Mouse (Mus musculus) layer of hippocampus, adult 18-20 months (tissue): ENCODE measurements around the gene Gtpbp2. TPM values are rescaled to one million over a fixed set of nuclear protein-coding genes. Genes with fewer than 3 reads are reported as not detected.

Source experiments
- DNase-seq, 2 experiments: peaks; one replicate each; pipeline ENCODE4 v3.0.0; 2022; ENCODE audit warnings: low spot score in 2 of 2
- long read RNA-seq: library from polyadenylated mRNA; stranded (forward); transcript quantifications from one replicate; pipeline ENCODE4 v2.0.0, GENCODE M21; 2021
- total RNA-seq, 2 experiments: library from RNA; stranded (reverse); gene quantifications; 2 replicates each; pipeline ENCODE4 v1.2.3; 2021

The Gtpbp2 gene
- 100 to 1,000 TPM; 104 to 110 TPM for total RNA-seq
- long read RNA-seq, transcript Gtpbp2-201 (12 exons, 2,966 nt) = major isoform, 14 of 35 reads
- long read RNA-seq, partial matches to known transcripts = 7 of 35 reads
- long read RNA-seq, other reads (novel, unspliced or antisense) = 14 of 35 reads

- DNase-seq = peak; percentile 97 to 98
Measured at GRCm38 (mm10) chr17:46160686-46161085, at the start of gene Gtpbp2. Gtpbp2 (plus strand) TSS chr17:46161032.

- DNase-seq = no peak
Measured at GRCm38 (mm10) chr17:46115489-46115888, 45.3 kb upstream of the Gtpbp2 start.

DNA sequence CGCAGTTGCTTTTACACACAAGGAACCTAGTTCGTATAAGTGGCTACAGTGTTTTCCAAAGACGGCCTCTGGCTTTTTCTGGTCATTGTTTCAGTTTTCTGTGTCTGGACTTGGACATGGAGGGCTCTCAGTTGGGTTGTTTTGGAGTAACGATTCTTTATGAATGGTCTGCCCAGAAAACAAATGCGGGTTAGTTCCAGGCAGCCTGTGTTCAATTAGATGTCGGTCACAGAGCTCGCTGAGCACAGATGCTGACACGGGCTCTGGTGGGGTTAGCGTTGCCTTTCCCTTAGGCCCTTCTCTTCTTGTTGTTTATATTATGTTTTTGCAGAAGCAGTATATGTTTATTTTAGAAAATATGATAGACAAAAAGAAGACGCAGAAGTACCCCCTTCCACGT lies 44.7 kb upstream of the Gtpbp2 start:
- no peak for DNase-seq

DNA sequence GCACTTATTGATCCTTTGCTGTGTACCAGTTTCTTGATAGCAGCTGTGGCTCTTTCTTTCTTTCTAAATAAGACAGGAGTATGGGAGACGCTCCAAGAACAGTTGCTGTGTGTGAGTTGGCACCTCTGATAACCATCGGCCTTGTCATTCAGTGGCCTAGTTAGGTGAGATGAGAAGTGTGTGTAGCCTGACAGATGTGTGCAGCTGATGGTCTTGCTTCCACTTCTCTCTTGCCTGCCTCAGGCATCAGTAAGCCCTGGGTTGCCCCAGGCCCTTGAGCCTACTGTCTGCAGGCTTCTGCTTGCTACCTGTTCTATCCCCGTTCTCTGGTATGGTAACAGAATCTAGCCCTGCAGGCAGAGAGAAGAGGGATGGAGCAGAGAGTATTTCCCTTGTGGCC lies 44.0 kb upstream of the Gtpbp2 start:
- DNase-seq = no peak

DNA sequence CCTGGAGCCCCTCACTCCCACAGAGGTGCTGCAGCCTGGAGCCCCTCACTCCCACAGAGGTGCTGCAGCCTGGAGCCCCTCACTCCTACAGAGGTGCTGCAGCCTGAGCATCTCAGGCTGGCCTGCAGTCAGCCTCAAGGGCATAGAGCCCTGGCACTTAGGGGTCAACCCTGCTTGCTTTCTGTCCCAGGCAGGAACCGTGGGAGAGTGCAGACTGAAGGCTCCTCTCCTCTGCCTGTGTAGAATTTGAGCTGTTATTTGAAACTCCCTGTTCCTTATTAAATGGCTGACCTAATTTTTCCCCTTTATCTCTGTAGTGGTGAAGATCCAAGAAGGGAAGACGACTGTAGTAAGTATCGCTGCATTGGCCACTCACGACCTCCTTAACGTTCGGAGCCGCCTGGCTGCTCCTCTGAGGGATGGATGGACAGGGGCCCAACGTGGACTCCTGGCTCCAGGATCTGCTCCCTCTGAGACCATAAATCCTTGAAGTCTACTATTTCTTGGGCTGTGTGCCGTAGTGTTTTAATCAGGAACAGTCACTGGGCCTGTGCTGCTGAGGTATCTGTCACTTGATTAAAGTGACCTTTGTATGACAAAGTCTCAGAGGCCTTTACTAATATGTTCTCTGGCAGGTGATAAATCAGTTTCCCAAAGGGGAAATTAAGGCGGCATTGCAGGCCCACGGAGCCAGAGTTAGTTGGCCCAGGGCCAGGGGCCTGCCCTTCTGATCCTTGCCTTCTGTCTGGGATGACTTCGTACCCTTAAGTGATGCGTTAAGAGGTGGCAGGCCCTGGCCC lies 43.0 kb upstream of the Gtpbp2 start:
- no peak for DNase-seq

DNA sequence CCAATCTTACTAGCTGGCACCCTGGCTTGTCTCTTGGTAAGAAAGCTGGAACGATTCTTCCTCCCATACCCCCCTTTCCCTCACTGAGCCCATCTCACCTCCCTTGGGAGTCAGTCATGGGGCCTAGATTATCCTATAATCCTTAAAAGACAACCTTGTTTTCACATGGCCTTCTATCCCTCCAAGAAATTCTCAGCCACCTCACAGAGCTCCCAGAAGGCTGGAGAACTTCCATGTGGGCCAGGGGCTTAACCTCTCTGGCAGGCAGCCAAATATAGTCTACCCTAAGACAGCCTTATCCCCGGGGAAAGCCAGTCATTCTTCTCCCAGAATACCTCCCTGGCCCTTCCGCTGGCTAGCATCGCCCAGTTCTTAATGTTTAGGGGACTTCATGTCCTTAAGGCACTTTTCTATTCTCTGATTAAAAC lies 42.4 kb upstream of the Gtpbp2 start:
- DNase-seq = no peak

GRCm38 (mm10) chr17:46119641-46120040 lies 41.2 kb upstream of the Gtpbp2 start:
- DNase-seq = no peak

DNA sequence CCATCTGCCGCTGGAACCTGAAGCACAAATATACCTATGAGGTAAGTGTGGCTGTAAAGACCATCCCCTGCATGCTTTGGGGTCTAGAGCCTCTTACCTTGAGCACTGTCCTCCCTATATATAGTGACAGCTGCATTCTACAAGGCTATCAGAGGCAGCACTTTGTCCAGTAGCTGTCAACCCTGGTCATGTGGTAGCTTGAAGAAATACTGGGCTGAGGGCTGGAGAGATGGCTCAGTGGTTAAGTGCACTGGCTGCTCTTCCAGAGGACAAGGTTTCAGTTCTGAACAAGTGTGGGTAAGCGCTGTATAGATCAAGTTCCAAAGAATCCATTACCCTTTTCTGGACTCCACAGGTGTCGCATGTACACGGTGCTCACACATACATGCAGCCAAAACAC lies 38.0 kb upstream of the Gtpbp2 start:
- no peak for DNase-seq

- no peak for DNase-seq
Measured at GRCm38 (mm10) chr17:46123285-46123684, 37.5 kb upstream of the Gtpbp2 start.

- DNase-seq = no peak
Measured at GRCm38 (mm10) chr17:46123953-46124700, 36.7 kb upstream of the Gtpbp2 start.

DNA sequence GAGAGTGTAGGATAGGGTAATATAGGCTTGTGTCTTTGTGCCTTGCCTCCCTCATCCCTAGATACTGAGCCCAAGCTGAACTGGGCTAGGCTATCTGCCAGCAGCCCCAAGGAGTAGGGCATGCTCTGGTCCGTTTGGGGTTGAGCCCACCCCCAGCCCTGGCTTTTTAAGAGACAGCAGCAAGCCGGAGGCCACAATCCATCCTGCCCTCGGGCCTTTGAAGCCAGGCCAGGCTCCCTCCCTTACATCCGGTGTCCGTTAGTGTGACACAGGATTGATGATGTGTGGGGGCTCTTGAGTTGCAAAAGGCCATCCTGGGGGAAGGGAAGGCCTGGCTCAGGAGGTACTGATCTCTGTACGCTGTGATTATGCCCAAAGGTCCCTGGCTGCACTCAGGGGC lies 34.2 kb upstream of the Gtpbp2 start:
- no peak for DNase-seq

DNA sequence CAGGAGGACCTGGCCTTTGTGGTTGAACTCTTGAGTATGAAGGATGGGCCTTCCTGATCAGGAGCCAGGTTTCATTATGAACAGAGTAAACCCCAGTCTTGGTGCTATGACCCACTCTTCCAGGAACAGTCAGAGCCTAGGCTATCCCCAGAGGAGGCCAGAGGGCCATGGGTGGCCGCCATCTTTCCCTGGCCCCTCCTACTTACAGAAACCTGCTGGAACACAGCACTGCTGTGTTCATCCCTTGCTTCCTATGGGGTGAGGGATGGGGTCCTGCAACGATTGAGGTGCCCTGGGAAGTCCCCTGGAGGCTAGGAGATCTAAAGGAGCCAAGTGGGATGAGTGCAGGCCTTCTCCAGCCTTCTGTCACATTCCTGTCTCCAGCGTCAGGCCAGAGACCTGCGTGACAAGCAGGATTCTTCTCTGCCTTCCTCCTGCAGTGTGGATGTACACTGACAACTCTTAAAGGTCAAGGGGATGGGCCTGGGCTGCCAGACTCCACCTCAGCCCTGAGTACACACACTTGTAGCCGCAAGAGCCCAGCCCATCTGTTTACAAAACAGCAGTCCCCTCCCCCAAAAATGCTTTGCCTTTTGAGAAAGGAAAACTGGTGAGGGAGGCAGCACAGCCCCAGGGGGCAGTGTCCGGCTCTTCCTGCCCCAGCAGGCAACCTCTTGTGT lies 32.9 kb upstream of the Gtpbp2 start:
- no peak for DNase-seq

DNA sequence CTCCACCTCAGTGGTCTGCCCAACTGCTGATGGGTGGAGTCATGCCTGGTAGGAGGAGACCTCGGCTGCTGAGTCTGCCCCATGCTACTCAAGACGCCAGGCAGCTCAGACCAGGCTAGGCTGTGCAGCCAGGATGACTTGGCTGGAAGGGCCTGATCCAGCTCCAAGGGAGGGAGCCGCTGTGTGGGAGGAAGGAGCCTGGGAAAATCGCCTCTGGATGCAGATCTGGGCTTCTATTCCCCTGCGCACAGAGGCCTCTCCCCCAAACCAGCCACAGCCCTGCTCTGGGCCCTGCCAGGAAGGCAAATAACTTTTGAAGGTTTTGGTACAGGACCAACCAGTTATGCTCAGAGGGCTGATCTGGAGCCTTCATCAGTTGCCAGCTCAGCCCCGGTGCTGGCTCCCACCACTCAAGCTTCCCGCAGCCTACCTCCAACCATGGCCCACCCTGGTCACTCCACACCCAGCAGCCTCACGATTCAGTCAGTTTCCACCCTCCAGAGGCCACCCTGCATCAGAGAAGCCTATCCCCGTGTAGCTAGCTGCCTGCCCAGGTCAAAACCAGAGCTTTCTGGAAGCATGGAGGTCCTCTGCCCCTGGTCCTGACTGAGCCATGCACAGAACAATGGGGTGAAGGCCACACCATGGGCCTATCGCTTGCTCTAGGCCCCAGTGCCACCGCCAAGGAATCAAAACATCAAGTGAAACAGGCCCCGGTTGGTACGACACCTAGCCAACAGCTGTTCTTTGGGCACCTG lies 30.9 kb upstream of the Gtpbp2 start:
- no peak for DNase-seq

DNA sequence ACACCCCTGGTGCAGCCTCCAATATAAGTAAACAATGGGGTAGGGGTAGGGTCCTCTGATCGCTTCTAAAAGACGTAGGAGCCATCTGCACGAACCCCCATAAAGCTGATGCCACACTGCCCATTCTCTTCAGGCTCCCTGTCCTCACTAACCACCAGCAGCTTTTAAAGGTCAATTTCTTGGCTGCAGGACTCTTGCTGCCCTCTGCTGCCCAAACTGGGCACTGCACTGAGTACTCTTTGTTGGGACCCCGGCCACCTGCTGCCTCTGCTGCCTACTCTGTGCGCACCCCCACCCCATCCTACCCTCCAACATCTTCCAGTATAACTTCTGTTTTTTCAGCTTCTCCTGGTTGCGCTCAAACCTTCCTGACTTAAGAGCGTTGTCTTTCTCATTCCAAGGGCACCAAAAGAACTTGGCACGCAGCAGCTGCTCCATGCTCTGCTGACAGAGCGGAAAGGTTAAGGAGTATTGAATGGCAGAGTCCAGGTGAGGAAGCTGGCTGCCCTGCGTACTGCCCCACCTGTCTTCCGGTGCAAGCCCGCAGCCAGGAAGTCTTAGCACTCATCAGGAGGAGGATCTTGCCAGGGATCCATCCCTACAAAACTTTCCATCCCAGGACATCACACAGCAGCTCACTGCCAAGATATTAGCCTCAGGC lies 28.6 kb upstream of the Gtpbp2 start:
- DNase-seq = peak; percentile 32 to 75

DNA sequence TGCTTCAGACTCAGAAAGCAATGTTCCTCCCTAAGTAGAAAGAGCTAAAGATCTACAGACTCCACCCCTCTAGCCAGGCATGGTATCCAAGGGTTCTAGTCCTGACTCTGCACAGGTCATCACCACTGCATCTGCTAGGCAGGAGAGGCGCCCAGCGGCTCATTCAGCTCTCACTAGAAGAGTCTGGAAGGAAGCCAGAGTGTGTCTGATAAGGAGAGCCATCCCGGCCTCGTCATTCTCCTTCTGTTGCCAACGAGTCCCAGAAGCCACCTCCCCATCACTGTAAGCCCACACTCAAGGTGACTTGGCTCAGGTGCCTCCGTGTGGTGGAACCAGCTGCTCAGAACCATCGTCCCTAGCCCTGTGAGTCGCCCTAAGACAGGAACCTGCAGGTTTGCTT lies 28.0 kb upstream of the Gtpbp2 start:
- no peak for DNase-seq

DNA sequence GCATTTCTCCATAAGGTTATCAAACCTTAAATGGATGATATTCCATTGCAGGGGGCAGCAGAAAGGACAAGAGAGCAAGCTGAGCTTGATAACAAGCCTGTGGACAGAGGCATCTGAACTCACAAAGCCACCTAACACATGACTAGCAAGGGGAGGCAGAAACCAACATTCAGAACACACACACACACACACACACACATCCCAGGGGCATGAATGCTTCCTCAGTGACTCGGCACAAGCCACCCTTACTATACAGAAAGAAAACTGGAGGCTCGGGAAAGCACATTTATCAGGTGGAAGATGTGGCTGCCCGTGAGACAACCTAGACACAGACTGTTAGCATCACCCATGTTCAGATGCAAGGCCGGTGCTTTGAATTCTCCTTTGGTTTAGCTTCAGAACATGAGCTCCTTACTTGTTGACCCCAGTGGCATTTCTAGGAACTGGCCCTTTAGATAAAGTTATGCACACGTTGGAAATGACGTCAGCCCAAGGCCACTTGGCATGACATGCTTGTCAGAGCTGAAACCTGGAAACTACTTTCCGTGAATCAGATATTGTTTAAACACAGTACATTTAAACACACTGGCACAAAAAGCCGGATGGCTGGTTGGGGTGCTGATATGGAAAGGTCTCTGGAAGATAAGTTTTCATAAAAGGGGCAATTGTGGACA lies 22.1 kb upstream of the Gtpbp2 start:
- DNase-seq = no peak

DNA sequence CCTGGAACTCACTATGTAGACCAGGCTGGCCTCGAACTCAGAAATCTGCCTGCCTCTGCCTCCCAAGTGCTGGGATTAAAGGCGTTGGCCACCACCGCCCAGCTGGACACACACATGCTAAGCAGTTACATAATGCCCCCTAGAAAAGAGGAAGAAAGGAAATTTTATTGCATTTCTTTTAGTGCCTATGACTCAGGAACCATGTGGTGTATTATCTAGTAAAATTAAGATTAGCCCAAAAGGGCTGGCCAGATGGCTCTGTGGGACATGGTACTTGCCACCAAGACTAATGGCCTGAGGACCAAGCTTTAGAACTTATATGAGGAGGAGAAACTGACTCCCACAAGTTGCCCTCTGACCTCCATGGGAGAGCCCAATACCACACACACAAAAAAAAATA lies 21.0 kb upstream of the Gtpbp2 start:
- DNase-seq = no peak

DNA sequence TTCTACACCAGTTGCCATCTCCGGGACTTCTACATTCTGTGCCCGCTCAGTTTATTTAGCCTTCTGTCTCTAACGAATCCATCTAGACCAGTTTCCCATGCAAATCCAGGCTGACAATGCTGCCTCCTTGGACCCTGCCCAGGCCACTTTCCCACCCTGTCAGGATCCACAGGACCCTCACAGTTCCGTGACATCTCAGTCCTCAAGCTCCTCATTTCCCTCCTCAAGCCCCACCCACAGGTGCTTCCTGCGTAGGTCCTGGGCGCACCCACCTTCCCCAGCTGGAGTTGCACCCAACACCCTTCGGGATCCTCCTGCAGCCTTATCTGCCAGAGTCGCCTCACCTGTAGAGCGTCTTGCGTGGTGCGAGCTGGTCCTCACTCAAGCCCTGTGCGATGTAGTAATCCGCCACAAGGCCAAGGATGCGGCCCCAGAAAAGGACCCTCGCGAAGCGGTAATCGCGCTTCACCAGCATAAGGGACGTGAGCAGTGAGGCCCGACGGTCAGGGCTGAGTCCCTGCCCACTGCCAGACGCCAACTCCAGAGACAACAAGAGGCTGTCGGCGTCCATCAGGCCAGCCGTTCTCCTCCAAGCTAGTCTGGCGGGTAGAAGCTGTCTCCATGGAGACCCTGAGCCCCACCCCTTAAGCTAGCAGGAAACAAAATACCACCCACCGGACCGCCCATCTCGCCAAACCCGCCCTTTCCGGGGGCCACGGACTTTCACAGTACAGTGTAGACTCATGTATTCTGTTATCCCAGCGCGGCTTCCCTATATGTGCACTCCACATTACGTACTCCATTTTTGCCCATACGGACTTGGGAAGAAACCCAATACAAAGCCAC lies 17.0 kb upstream of the Gtpbp2 start, which contains the start of gene Rsph9:
Gene Rsph9, minus strand, starts transcription at position 639 of the 846 bp plus-strand sequence.
- DNase-seq = peak; percentile 86
